Mouse (Mus musculus) splenic B cell, adult 2 months (primary cell): ENCODE measurements around the gene Slc18a2.

ENCODE experiments used
- DNase-seq: peaks from one replicate; pipeline ENCODE4 v3.0.0-alpha.2; 2011; ENCODE audit warnings: low read depth, low spot score
- H3K27me3 ChIP-seq: 2 replicates; pipeline ENCODE4 v1.6.1; 2012; ENCODE audit warnings: mild to moderate bottlenecking, low read length, moderate library complexity, mixed read lengths; ENCODE audit not compliant: control insufficient read depth, poor library complexity, insufficient read depth, severe bottlenecking
- H3K36me3 ChIP-seq: 2 replicates; pipeline ENCODE4 v1.6.1; 2012; ENCODE audit warnings: mild to moderate bottlenecking, low read length, moderate library complexity, mixed read lengths; ENCODE audit not compliant: control insufficient read depth, poor library complexity, insufficient read depth, severe bottlenecking

Gene Slc18a2

DNA sequence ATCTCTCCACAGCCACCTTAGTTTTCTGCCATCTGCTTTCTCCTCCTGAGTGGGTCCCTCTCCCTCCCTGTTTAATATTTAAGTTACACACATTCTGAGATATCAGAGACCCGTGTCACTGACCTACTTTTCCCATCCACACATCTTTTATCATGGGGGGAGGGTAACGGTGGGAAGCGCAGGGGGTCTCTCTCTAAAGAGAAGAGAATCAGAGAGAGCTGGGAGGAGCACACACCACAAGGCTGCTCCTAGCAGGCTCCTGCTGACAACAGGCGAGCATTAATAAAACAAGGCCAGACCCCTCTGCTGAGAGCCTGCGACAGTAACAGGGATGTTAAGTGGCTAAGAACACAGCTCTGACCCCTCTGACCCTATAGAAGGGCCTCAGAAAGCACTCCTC lies 1.1 kb upstream of the Slc18a2 start:
- Histone ChIP-seq H3K36me3 (no peaks in the 10 kb centered on the region), H3K27me3 (no peaks in the 10 kb centered on the region)
- no peak for DNase-seq

DNA sequence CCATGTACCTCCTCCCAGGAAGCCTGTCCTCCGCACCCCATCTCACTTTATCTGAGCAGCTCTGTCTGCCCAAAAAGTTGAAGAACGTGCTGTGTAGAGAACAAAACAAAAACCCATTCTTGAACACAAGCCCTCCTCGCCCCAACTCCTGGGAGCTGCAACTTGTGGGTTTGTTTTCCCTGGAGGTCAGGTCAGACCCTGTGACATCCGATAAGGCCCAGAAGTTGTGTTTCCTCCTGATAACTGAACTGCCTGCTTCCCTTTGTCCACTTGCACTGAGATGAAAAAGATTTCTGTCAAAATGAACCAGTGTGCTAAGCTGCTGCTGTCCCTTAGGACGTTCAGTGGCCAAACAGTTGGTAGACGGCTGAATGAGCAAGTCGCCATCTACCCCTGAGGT lies 908 bp downstream of the Slc18a2 start:
- H3K36me3 ChIP-seq = no peaks in the 10 kb centered on the region
- H3K27me3 ChIP-seq = no peaks in the 10 kb centered on the region
- DNase-seq = no peak

DNA sequence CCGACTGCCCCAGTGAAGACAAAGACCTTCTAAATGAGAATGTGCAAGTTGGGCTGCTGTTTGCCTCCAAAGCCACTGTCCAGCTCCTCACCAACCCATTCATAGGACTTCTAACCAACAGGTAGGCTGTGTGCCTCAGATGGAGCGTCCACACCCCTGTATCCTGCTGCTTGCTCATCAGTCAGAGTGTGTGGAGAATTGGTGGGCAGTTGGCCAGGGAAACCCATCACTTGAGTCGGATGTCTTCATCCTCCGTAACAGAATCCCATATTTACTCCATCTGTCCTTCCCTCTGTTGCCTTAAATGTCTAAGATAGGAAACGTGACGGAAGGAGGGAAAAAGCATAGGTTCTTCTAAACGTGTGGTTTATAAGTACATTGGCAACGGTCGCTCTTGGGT lies 2.5 kb downstream of the Slc18a2 start:
- no peaks in the 10 kb centered on the region for H3K27me3 ChIP-seq
- no peaks in the 10 kb centered on the region for H3K36me3 ChIP-seq
- DNase-seq = no peak

DNA sequence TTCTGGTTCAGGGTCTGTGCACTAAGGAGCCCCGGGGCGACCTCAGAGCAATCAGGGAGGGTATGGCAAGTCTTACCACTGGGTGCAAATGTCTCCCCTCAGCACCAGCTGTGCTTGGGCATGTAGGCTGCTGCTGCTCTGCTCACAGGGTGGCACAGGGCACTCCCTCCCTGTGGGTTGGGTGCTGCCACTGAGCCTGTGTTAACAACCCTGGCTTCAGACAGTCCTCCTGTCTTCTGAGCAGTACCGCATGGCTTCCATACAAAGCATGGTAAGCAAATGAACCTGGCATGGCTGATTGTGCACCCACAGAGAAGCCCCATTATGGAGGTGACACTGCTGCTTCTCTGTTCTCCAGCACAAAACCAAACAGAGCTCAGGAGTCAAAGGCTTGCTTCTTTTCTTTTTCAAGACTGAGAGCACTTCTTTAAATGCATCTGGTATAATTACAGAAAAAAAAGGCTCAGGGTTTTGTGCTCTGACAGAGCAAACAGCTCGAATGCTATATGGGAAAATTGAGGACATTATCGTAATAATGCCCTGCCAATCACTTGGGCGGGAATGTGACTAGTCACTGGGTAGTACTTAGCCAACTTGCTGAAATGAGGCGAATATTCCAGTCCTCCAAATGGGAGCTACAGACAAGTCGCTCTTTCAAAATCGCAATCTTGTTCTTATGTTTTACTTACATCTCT lies 4.3 kb downstream of the Slc18a2 start:
- H3K27me3 ChIP-seq = no peaks in the 10 kb centered on the region
- DNase-seq = no peak
- H3K36me3 ChIP-seq = no peaks in the 10 kb centered on the region

DNA sequence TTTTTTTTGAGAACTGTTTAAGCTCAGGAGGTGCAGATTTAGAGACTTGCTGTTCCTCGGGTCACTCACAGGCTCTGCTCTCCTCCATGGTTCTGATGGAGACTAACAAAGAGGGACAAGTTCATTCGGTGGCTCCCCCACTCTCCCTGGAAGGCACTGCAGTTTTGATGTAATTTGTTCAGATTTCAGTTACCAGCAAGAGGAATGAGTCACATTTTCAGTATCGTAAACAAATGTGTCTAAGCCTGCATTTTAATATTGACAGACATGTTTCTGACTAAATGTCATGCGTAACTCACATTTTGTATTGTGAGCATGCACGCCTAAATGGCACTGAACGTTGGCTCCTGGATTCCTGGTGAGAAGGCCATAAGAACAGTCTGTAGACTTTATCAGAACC lies 5.2 kb downstream of the Slc18a2 start:
- DNase-seq = no peak
- no peaks in the 10 kb centered on the region for H3K27me3 ChIP-seq
- H3K36me3 ChIP-seq = no peaks in the 10 kb centered on the region

DNA sequence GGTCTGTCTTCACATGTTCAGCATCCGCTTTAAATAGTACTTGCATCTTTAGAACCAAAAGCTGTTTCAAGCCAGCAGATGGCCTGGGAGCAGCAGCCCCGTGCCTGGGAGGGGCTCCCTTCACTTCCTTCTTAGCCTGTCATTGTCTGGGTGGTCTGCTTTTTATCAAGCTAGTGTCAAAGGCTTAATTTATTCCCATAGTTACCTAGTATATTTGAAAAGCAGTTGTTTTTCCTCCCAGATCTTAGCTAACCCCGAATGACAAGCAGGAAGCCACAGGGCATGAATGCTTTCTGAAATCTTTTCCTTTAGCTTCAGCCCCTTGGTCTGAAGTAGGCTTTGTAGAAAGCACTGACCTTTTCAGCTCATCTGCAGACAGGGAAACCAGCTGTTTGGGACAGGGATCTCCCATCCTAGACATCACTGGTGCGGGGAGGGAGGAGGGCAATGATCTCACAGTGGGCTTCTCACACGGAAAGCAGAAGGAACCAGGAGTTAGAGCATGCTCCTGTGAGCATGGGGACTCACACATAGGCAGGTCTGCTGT lies 6.8 kb downstream of the Slc18a2 start:
- H3K27me3 ChIP-seq = no peaks in the 10 kb centered on the region
- no peaks in the 10 kb centered on the region for H3K36me3 ChIP-seq
- DNase-seq = no peak

DNA sequence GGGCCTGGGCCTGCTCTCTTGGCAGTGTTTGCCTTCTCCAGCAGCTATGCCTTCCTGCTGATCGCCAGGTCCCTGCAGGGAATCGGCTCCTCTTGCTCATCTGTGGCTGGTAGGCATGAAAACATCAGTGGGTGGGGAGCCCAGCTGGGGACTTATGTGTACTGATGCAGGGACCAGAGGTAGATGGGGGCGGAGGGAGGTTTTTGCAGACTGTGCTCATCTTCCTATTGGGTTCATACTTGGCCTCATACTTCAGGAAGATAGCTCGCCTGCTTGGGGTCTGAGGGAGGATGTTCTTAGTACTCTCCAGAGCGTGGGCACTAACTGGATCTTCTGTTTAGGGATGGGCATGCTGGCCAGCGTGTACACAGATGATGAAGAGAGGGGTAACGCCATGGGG lies 12.5 kb downstream of the Slc18a2 start:
- Histone ChIP-seq H3K36me3 (no peaks in the 10 kb centered on the region), H3K27me3 (no peaks in the 10 kb centered on the region)
- no peak for DNase-seq

DNA sequence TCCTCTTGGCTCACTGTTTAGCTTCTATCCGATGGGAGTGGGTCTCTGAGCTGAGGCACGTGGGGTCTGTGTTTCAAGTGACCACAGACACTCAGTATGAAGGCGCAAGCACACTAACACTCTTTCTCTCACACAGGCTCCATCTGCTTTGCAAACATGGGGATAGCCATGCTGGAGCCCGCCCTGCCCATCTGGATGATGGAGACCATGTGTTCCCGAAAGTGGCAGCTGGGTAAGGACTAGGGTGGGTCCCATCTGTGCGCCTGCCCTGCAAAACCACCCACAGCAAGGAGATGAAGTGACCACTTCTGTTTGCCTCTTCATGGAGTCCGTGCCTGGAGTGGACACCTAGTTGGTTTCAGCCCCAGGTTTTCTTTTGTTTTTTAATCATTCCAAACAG lies 15.7 kb downstream of the Slc18a2 start:
- Histone ChIP-seq H3K36me3 (no peaks in the 10 kb centered on the region), H3K27me3 (no peaks in the 10 kb centered on the region)
- no peak for DNase-seq

DNA sequence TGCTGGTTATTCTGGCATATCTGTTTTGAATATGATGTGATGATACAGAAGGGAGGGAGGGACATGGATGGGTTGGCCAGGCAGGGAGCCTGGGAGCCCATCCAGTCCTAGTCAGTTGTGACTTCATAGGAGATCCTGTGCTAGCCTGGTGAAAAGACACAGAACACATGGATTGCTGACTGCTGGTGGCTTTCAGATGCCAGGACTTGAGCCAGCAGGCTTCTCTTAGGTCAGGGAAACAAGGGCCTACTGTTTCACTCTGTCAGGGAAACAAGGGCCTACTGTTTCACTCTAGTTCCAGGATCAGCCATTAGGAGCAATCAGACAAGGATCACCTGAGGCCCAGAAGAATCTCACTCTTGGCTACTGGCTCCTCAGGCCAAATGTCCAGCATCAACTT lies 20.1 kb downstream of the Slc18a2 start:
- DNase-seq = no peak
- Histone ChIP-seq H3K27me3 (no peaks in the 10 kb centered on the region), H3K36me3 (no peaks in the 10 kb centered on the region)

DNA sequence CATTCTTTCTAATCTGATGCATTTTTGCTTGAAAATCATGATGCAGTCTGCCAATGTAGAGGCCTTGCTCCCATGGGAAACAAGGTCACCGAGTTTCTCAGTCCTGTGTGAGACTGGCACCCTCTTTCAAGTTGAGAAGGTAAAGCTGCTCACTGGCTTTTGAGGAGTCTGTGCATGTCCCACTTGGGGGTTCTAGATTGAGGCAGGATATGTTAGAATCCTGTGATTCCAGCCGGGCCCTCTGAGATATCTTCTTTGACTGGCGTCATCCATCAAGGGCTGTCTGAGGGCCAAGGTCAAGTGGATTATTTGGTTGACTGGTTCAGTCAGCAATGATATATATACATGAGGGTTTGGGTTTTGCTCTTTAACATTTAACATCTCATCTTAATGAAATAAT lies 21.3 kb downstream of the Slc18a2 start:
- H3K27me3 ChIP-seq = no peaks in the 10 kb centered on the region
- H3K36me3 ChIP-seq = no peaks in the 10 kb centered on the region
- DNase-seq = no peak

DNA sequence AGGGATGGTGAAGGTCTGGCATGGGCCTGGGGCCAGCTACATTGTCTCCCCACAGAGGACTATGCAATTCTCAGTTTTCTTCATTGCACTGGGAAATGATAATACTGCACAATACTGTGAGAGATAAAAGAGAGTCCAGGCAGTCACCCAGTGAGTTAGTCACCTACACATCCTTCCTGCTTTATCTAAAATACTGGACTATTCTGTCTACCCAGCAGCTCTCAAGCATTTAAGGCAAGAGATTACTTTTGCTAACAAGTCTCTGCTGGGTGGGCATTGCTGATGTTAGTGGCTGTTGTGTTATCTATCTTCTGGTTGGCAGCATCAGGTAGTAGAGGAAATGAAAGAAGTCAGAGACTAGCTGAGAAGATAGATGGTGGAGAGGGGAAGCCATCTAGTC lies 28.3 kb downstream of the Slc18a2 start:
- no peak for DNase-seq
- Histone ChIP-seq H3K36me3 (no peaks in the 10 kb centered on the region), H3K27me3 (no peaks in the 10 kb centered on the region)

DNA sequence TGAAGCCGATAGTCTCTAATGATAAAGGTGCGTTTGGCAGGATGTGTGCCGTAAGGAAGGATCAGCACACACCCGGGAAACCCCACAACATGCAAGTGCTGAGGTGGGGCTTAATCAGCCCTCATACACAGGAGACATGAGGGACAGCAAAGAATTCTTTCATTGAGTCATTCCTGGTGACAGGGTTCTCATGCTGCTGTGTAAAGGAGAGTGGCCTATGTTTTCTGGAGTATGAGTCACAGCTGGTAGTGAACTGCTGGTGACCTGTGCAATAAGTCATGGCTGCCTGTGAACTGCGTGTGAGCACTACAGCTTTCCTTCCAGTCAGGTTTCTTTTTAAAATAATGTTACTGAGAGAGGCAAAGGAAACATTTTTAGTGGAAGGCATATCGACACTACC lies 29.1 kb downstream of the Slc18a2 start:
- DNase-seq = no peak
- Histone ChIP-seq H3K36me3 (no peaks in the 10 kb centered on the region), H3K27me3 (no peaks in the 10 kb centered on the region)

DNA sequence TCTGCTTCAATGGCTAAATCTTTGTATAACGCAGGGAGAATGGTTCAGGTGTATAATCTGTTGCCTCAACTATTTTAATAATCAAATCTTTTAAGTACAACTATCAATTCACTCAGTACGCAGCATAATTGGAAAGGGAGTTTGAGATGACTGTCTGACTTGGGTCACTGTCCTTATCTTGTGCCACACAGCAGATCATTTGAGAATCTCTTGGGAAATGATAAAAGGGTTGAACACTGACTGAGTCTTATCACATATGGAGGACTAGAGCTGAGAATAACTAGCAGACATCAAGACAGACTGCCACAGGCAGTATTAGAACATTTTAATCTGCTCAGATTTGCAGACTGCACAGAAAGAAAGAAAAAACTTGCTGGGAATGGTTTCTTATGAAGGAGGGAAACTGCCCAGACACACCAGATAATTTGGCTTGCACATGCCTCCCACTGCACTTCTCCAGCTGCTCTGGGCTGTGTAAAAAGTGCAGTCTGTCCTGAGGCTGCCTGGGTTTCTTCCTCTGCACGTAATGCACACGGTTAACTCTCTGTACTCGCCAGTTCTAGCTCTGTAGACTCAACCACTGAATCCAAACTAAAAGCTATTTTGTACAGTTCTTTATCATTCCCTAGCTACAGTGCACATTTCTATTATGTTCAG lies 31.6 kb downstream of the Slc18a2 start:
- no peak for DNase-seq
- Histone ChIP-seq H3K27me3 (no peaks in the 10 kb centered on the region), H3K36me3 (no peaks in the 10 kb centered on the region)

DNA sequence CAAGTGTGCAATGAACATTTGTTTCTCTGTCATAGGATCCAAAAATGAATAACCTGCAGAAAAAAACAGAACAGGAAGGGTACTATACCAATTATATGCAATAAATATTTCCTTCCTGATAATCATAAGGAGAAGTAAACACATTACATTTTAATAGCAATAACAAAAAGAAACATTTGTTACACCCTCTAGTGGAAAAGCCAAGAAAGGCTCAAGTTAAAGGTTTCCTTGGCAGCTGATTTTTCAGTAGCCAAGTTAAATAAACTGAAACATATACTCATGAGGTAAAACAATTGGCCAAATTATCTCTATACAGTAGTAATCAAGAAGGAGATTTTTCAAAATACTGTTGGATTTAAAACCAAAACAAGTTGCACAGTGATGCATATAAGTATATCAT lies 54.6 kb downstream of the Slc18a2 start:
- DNase-seq = no peak
- H3K27me3 ChIP-seq = no peaks in the 10 kb centered on the region
- H3K36me3 ChIP-seq = 0 out of 2 replicates have a peak, but pooled peaks cover 3% of the 10 kb centered on the region

DNA sequence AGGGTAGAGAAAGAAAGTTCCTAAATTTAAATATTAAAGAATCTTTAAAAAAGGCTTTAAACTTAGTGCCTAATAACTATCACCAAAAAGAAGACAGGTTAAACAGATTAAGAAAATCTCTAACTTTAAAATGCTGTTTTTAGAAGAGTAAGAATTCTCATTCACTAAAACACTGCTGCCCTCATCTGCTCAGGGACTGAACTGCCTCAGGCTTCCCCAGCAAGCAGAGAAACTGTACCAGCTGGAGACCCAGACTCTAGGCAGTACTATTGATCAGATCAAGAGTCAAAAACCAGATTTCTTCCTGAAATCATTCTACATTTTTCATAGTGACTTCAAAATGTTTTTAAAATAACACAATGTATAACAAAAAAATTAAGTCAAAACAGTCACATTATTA lies 55.9 kb downstream of the Slc18a2 start:
- DNase-seq = peak; percentile 15
- H3K36me3 ChIP-seq = 0 out of 2 replicates have a peak, but pooled peaks cover 3% of the 10 kb centered on the region
- H3K27me3 ChIP-seq = no peaks in the 10 kb centered on the region
